Mouse (Mus musculus) olfactory bulb, adult 2 months (tissue): ENCODE measurements around the gene Traip.

Experiments used
- CTCF ChIP-seq: fragments of 200-500 bp; IDR thresholded peaks from 2 replicates; pipeline ENCODE4 v1.5.1; 2012; ENCODE audit warnings: low read depth, mild to moderate bottlenecking, low read length, moderate library complexity; ENCODE audit not compliant: insufficient read depth
- POLR2A ChIP-seq: fragments of 200-500 bp; IDR thresholded peaks from 2 replicates; pipeline ENCODE4 v1.6.1; 2012; ENCODE audit warnings: mild to moderate bottlenecking, low read depth, low read length, moderate library complexity; ENCODE audit not compliant: insufficient read depth

GRCm38 (mm10) chr9:107934146-107934545 lies 15.8 kb upstream of the Traip start:
- TF ChIP-seq CTCF (no peak), POLR2A (no peak)
